Mouse (Mus musculus): ENCODE measurements around the gene E130114P18Rik.

The E130114P18Rik gene

GRCm38 (mm10) chr4:97775494-97776265 lies 2.2 kb downstream of the E130114P18Rik start:
- DNase-seq = no peak

- DNase-seq = peak; percentile 57
Observed at GRCm38 (mm10) chr4:97775059-97775458, 2.8 kb downstream of the E130114P18Rik start.

- no peak for DNase-seq
Observed at GRCm38 (mm10) chr4:97774446-97774950, 3.4 kb downstream of the E130114P18Rik start.

GRCm38 (mm10) chr4:97773791-97774190 lies 4.1 kb downstream of the E130114P18Rik start:
- DNase-seq = no peak

GRCm38 (mm10) chr4:97773110-97773593 lies 4.7 kb downstream of the E130114P18Rik start:
- DNase-seq = peak; percentile 94

- no peak for DNase-seq
Observed at GRCm38 (mm10) chr4:97772641-97773040, 5.2 kb downstream of the E130114P18Rik start, which contains the start of gene Nfia. TSS of gene Nfia (plus strand) at chr4:97772734.

- DNase-seq = peak; percentile 97
Observed at GRCm38 (mm10) chr4:97772084-97772484, 5.8 kb downstream of the E130114P18Rik start.

GRCm38 (mm10) chr4:97771426-97771825 lies 6.5 kb downstream of the E130114P18Rik start:
- no peak for DNase-seq

GRCm38 (mm10) chr4:97769861-97770260 lies 8.0 kb downstream of the E130114P18Rik start:
- DNase-seq = no peak

- DNase-seq = no peak
Observed at GRCm38 (mm10) chr4:97767516-97767915, 10.4 kb downstream of the E130114P18Rik start.

GRCm38 (mm10) chr4:97767025-97767424 lies 10.9 kb downstream of the E130114P18Rik start:
- no peak for DNase-seq

GRCm38 (mm10) chr4:97766100-97766499 lies 11.8 kb downstream of the E130114P18Rik start:
- DNase-seq = no peak

GRCm38 (mm10) chr4:97765341-97766020 lies 12.4 kb downstream of the E130114P18Rik start:
- no peak for DNase-seq

GRCm38 (mm10) chr4:97764616-97765015 lies 13.3 kb downstream of the E130114P18Rik start:
- no peak for DNase-seq

GRCm38 (mm10) chr4:97758661-97759060 lies 19.2 kb downstream of the E130114P18Rik start:
- DNase-seq = no peak

- peak; percentile 55 for DNase-seq
Observed at GRCm38 (mm10) chr4:97757978-97758461, 19.9 kb downstream of the E130114P18Rik start.

- DNase-seq = peak; percentile 77
Observed at GRCm38 (mm10) chr4:97757207-97757977, 20.5 kb downstream of the E130114P18Rik start.

GRCm38 (mm10) chr4:97754241-97754640 lies 23.6 kb downstream of the E130114P18Rik start:
- DNase-seq = no peak

- no peak for DNase-seq
Observed at GRCm38 (mm10) chr4:97753521-97753920, 24.4 kb downstream of the E130114P18Rik start.

- no peak for DNase-seq
Observed at GRCm38 (mm10) chr4:97752276-97753010, 25.4 kb downstream of the E130114P18Rik start.

- no peak for DNase-seq
Observed at GRCm38 (mm10) chr4:97751483-97752251, 26.2 kb downstream of the E130114P18Rik start.

Data from cerebellum, adult 8-10 months (tissue).